Mouse (Mus musculus) intestine, postnatal 0 days (tissue): Measurements from ENCODE around the gene 4930572O03Rik. TPM values are rescaled to one million over a fixed set of nuclear protein-coding genes. Genes with fewer than 3 reads are reported as not detected.
"Not testable (repeated sequence)": the region's sequence is repeated elsewhere in the genome, so short reads cannot be mapped to it uniquely, and the experiment has no call there.

ENCODE experiments used
- ATAC-seq: fragments of 200-750 bp; cut with Nextera tagmentation; 2 replicates; pipeline ENCODE4 v1.8.0; 2017; ENCODE audit warnings: mild to moderate bottlenecking, moderate TSS enrichment, moderate library complexity
- H3K27ac ChIP-seq: fragments of 300-500 bp; sonication (generic); 2 replicates; pipeline ENCODE4 v1.5.1; 2014; ENCODE audit warnings: mild to moderate bottlenecking, low read depth, low read length, moderate library complexity
- H3K27me3 ChIP-seq: fragments of 300-500 bp; sonication (generic); replicated peaks from 2 replicates; pipeline ENCODE4 v1.6.1; 2014; ENCODE audit warnings: low read length, mixed read lengths; ENCODE audit not compliant: control insufficient read depth, insufficient read depth
- H3K36me3 ChIP-seq: fragments of 300-500 bp; sonication (generic); 2 replicates; pipeline ENCODE4 v1.6.1; 2014; ENCODE audit warnings: mild to moderate bottlenecking, moderate library complexity; ENCODE audit not compliant: control insufficient read depth, insufficient read depth
- H3K4me1 ChIP-seq: fragments of 300-500 bp; sonication (generic); replicated peaks from 2 replicates; pipeline ENCODE4 v1.6.1; 2014; ENCODE audit warnings: antibody characterized with exemption, low read length, mixed read lengths; ENCODE audit not compliant: control insufficient read depth, insufficient read depth
- H3K4me2 ChIP-seq: fragments of 300-500 bp; sonication (generic); replicated peaks from 2 replicates; pipeline ENCODE4 v1.6.1; 2014; ENCODE audit warnings: low read depth, mild to moderate bottlenecking, moderate library complexity
- H3K4me3 ChIP-seq: fragments of 300-500 bp; sonication (generic); 2 replicates; pipeline ENCODE4 v1.5.1; 2014; ENCODE audit warnings: low read depth, low read length
- H3K9ac ChIP-seq: fragments of 300-500 bp; sonication (generic); 2 replicates; pipeline ENCODE4 v1.6.1; 2014; ENCODE audit warnings: mild to moderate bottlenecking, low read depth, low read length
- H3K9me3 ChIP-seq: fragments of 300-500 bp; sonication (generic); 2 replicates; pipeline ENCODE4 v1.6.1; 2016; ENCODE audit warnings: mixed run types; ENCODE audit not compliant: control insufficient read depth
- CTCF ChIP-seq: sonication (generic); IDR thresholded peaks from 2 replicates; pipeline ENCODE4 v1.5.1; 2016; ENCODE audit warnings: low read depth, mild to moderate bottlenecking, control low read depth, antibody characterized with exemption, moderate library complexity
- WGBS: fragments of 180-500 bp; shearing (Covaris S2); extraction: QIAGEN DNeasy Blood & Tissue Kit; methylation state at CpG from one replicate; pipeline ENCODE4 v1.1.7; 2014; 5-methylcytosine and 5-hydroxymethylcytosine counted together
- polyA plus RNA-seq: library from polyadenylated mRNA; unstranded; fragments of >200 nt; fragmentation: Nextera tagmentation; extraction: Ambion mirVana; gene quantifications from 2 replicates; pipeline ENCODE4 v1.2.1, GENCODE M21; 2015

The 4930572O03Rik gene
- polyA plus RNA-seq, 1 experiment from 2014 or later: not detected

- not testable (repeated sequence) for H3K9ac ChIP-seq, H3K27me3 ChIP-seq, H3K9me3 ChIP-seq, ATAC-seq, H3K27ac ChIP-seq, H3K4me3 ChIP-seq, H3K4me2 ChIP-seq, H3K4me1 ChIP-seq, H3K36me3 ChIP-seq
- TF ChIP-seq CTCF: peak; percentile 29; the same call in 1 of the 2 replicates
- 68% methylated on average over 2 of the region's 2 CpGs for WGBS
These were observed 4.5 kb downstream of the 4930572O03Rik start for GRCm38 (mm10) chr5:15652334-15652733.

GRCm38 (mm10) chr5:15645707-15646106 is 11.2 kb downstream of the 4930572O03Rik start:
- not testable (repeated sequence) for H3K4me1 ChIP-seq, H3K9ac ChIP-seq, H3K36me3 ChIP-seq, H3K27me3 ChIP-seq, H3K4me2 ChIP-seq, H3K9me3 ChIP-seq, ATAC-seq, H3K4me3 ChIP-seq, H3K27ac ChIP-seq
- 26% methylated on average over 6 of the region's 6 CpGs for WGBS
- TF ChIP-seq CTCF: peak; percentile 37

GRCm38 (mm10) chr5:15637637-15638036 is 19.2 kb downstream of the 4930572O03Rik start:
- 66% methylated on average over 2 of the region's 2 CpGs for WGBS
- H3K9ac ChIP-seq, H3K9me3 ChIP-seq, H3K4me1 ChIP-seq, H3K4me2 ChIP-seq, H3K4me3 ChIP-seq, H3K27ac ChIP-seq, H3K36me3 ChIP-seq, H3K27me3 ChIP-seq: not testable (repeated sequence)
- ATAC-seq: peak; percentile 53; the same call in 1 of the 2 replicates

GRCm38 (mm10) chr5:15630068-15630467 is 26.8 kb downstream of the 4930572O03Rik start:
- WGBS: 29% methylated on average over 5 of the region's 5 CpGs
- not testable (repeated sequence) for H3K4me2 ChIP-seq, H3K4me3 ChIP-seq, H3K27me3 ChIP-seq, H3K9ac ChIP-seq, H3K4me1 ChIP-seq, ATAC-seq, H3K36me3 ChIP-seq, H3K27ac ChIP-seq, H3K9me3 ChIP-seq
- peak; percentile 44 for TF ChIP-seq CTCF

- H3K27me3 ChIP-seq, H3K36me3 ChIP-seq, H3K9ac ChIP-seq, H3K4me3 ChIP-seq, H3K9me3 ChIP-seq, H3K4me1 ChIP-seq, H3K27ac ChIP-seq, ATAC-seq, H3K4me2 ChIP-seq: not testable (repeated sequence)
- WGBS: 18% methylated on average over 1 of the region's 1 CpGs
- TF ChIP-seq CTCF: peak; percentile 49
These were observed 28.7 kb downstream of the 4930572O03Rik start for GRCm38 (mm10) chr5:15628136-15628535.

GRCm38 (mm10) chr5:15618764-15619163 is 38.1 kb downstream of the 4930572O03Rik start, which contains the start of gene Speer4d:
Speer4d (plus strand) TSS chr5:15619064.
- H3K4me2 ChIP-seq, H3K9me3 ChIP-seq, H3K4me3 ChIP-seq, H3K36me3 ChIP-seq, ATAC-seq, H3K27me3 ChIP-seq, H3K27ac ChIP-seq, H3K4me1 ChIP-seq, H3K9ac ChIP-seq: not testable (repeated sequence)
- WGBS: 56% methylated on average over 1 of the region's 1 CpGs

GRCm38 (mm10) chr5:15616195-15616594 is 40.7 kb downstream of the 4930572O03Rik start:
- WGBS: 80% methylated on average over 3 of the region's 3 CpGs
- ATAC-seq, H3K4me3 ChIP-seq, H3K4me2 ChIP-seq, H3K9me3 ChIP-seq, H3K4me1 ChIP-seq, H3K27ac ChIP-seq, H3K27me3 ChIP-seq, H3K36me3 ChIP-seq, H3K9ac ChIP-seq: not testable (repeated sequence)
